Mouse (Mus musculus): ENCODE measurements around the gene Msmb. TPM values are rescaled to one million over a fixed set of nuclear protein-coding genes. Genes with fewer than 3 reads are reported as not detected.
"Not testable (repeated sequence)": the region's sequence is repeated elsewhere in the genome, so short reads cannot be mapped to it uniquely, and the experiment has no call there.

The Msmb gene
- total RNA-seq, 2 experiments from 2014 or later = not detected

DNA sequence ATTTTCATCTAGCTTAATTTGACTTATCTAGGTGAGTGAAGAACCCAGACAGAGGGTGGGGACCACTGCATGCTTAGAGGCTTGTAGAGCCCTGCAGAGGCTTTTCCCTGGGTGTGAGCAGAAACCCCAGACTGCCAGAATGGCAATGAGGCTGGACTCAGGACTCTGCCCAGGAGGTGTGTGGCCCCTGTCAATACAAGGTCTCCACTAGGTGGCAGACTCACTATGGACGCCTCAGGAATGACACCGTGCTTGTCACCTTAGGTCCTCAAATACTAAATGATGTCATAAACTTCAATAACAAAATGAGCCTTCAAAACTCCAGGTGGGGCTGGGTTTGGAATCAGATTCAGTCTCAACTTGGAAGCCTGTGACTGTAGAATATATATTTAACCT is 19.9 kb upstream of the Msmb start:
- intact Hi-C loops (cut with DNase I) = no loop called here
- DNase-seq (ENCODE audit: extremely low spot score in 1 of 2, low spot score in 2 of 2) = no peak
- Histone ChIP-seq H3K27ac (no peak overlapping the region), H3K4me3 (no peak overlapping the region)
- peak; percentile 49 for TF ChIP-seq CTCF (IDR thresholded peaks at IDR 0.05)

DNA sequence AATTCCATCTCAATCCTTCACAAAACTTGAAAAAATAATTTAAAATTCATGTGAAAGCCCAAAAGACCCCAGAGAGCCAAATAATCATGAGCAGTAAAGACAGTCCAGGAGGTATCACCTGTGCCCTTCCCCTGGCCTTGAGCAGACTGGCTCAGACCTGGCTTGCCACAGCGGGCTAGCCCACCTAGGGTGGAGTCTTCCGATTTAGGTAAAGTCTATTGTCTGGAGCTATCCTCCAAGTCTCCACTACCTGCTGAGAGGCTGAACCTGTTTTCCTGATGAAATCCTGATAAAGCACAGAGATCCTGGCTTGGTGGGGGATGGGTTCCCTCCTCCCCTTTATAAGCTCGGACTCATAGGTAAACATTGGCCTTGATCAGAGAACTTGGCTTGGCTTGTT is 17.6 kb upstream of the Msmb start:
- no peak overlapping the region for H3K4me3 ChIP-seq
- H3K27ac ChIP-seq = no peak overlapping the region
- intact Hi-C loops (cut with DNase I) = no loop called here
- no peak for DNase-seq (ENCODE audit: extremely low spot score in 1 of 2, low spot score in 2 of 2)
- no peak for TF ChIP-seq CTCF (IDR thresholded peaks at IDR 0.05)

DNA sequence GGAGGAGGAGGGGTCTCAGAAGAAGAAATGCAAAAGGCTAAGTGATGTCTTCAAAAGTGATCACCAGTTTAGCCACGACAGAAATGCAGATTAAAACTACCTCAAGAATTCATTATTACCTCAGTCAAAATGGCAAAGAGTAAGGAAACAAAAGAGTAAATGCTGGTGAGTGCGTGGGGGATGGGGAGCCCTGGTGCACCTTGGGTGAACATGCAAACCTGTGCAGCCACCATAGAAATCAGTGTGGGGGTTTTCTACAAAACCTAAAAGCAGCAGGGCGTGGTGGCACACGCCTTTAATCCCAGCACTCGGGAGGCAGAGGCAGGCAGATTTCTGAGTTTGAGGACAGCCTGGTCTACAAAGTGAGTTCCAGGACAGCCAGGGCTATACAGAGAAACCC is 16.6 kb upstream of the Msmb start:
- H3K4me3 ChIP-seq; intact Hi-C loops (cut with DNase I); H3K27ac ChIP-seq; DNase-seq (ENCODE audit: extremely low spot score in 1 of 2, low spot score in 2 of 2): not testable (repeated sequence)

DNA sequence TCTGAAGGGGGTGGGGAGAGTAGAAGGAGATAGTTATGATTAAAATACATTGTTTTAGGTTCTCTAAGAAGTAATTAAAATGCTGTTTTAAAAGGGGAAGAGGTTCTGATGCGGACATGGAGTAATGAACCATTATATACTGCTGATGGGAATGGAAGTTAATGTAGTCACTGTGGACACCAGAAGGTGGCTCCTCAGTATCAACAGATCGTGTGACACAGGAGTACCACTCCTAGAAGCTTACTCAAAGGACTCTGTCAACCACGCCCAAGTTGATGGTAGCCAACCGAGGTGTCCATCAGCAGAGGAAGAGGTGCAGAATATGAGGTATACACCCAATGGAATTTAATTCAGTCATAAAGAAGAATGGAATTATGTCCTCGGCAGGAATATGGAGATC is 13.4 kb upstream of the Msmb start:
- Histone ChIP-seq H3K4me3 (no peak overlapping the region), H3K27ac (no peak overlapping the region)
- DNase-seq (ENCODE audit: extremely low spot score in 1 of 2, low spot score in 2 of 2) = no peak
- intact Hi-C loops (cut with DNase I) = no loop called here
- no peak for TF ChIP-seq CTCF (IDR thresholded peaks at IDR 0.05)

DNA sequence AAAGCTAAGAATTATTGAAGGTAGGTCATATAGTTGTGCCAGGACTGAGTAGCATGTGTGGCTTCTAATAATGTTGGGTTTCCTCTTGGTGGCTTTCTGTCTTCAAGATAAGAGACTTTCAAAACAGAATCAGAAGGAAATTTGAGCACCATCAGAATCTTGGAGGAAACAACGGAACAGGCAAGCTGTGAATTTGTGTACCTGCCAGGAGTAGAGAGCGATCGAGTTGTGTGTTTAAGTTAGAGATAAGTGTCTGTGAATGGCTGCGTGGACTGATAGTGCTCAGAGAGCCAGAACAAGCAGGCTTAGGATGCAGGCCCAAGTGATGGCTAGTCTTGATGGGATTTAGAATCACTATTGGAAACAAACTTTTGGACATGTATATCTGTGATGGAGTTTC is 10.0 kb upstream of the Msmb start:
- TF ChIP-seq CTCF (IDR thresholded peaks at IDR 0.05) = no peak
- H3K27ac ChIP-seq = no peak overlapping the region
- H3K4me3 ChIP-seq = no peak overlapping the region
- DNase-seq (ENCODE audit: extremely low spot score in 1 of 2, low spot score in 2 of 2) = no peak
- intact Hi-C loops (cut with DNase I) = no loop called here

DNA sequence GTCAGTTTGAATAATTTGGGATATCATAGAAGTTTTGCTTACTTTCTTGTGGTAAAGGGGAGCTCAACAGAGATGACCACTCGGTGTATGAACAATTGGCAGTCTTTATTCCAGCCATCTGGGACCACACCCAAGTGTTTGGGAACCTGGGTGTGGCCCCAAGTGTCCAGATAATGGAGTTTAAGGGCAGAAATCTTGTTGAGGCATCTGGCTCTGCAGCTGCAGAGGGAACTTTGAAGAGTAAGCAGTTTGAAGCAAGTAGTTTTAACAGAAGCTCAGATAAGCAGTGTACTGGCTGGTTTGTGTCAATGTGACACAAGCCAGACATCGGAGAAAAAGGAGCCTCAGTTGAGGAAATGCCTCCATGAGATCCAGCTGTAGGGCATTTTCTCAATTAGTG is 7.5 kb upstream of the Msmb start:
- intact Hi-C loops (cut with DNase I) = no loop called here
- Histone ChIP-seq H3K4me3 (no peak overlapping the region), H3K27ac (no peak overlapping the region)
- TF ChIP-seq CTCF (IDR thresholded peaks at IDR 0.05) = no peak
- no peak for DNase-seq (ENCODE audit: extremely low spot score in 1 of 2, low spot score in 2 of 2)

DNA sequence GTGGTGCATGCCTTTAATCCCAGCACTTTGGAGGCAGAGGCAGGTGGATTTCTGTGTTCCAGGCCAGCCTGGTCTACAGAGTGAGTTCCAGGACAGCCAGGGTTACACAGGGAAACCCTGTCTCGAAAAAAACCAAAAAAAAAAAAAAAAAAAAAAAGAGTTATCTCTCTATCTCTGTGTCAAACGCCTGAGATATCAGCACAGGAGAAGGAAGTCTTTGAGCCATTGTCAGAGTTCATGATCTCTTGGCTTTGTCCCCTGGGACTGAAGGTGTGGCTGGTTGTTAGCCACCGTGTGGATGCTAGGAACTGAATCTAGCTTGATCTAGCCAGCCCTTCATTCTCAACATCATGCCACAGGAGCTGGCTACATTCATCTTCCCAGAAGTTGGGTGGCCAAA is 5.4 kb upstream of the Msmb start:
- intact Hi-C loops (cut with DNase I) = not testable (repeated sequence)

DNA sequence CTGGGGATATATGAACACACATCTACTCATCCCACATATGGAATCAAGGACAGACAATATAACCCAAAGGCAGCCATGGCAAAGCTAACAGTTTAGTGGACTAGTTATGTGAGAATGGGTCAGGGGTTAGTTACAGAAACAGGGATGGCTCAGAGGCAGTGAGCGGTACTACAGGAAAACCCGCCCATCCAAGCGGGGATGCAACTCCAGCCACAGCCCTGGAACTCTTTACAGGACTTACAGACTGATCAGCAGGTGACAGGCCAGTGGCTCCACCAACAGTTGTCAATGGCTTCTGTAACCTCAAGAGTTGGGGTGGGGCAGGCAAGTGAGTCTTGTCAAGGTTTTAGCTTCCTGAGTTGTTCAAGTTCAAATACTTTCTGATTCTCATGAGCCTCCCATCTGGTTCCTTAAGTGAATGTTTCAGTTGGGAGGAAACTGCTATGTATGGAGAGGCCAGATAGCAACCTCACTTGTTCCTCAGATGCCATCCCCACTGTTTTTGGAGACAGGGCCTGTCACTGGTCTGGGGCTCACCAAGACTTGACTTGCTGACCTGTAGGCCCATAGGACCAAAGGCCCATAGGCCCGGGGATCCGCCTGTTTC is 1.4 kb upstream of the Msmb start:
- Histone ChIP-seq H3K4me3 (no peak overlapping the region), H3K27ac (no peak overlapping the region)
- TF ChIP-seq CTCF (IDR thresholded peaks at IDR 0.05) = no peak
- DNase-seq (ENCODE audit: extremely low spot score in 1 of 2, low spot score in 2 of 2) = no peak
- intact Hi-C loops (cut with DNase I) = no loop called here

More for the DNA sequence above, 5.4 kb upstream of the Msmb start:
- H3K4me3 ChIP-seq; H3K27ac ChIP-seq; DNase-seq (ENCODE audit: extremely low spot score in 1 of 2, low spot score in 2 of 2): not testable (repeated sequence)

DNA sequence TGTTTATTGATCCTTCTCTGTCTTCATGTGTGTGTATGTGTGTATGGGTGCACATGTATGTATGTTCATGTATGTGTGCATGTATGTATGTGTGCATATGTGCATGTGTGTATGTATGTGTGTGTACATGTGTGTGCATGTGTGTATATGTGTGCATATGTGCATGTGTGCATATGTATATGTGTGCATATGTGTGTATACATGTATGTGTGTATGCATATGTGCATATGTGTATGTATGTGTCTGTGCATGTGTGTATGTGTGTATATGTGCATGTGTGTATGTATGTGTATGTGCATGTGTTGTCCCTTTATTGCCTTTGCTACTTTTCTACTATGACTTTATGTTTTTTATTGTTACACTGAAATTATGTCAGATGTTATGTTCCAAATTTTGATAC is 2.9 kb downstream of the Msmb start:
- intact Hi-C loops (cut with DNase I) = no loop called here
- no peak for TF ChIP-seq CTCF (IDR thresholded peaks at IDR 0.05)
- Histone ChIP-seq H3K27ac (no peak overlapping the region), H3K4me3 (no peak overlapping the region)
- DNase-seq (ENCODE audit: extremely low spot score in 1 of 2, low spot score in 2 of 2) = no peak

DNA sequence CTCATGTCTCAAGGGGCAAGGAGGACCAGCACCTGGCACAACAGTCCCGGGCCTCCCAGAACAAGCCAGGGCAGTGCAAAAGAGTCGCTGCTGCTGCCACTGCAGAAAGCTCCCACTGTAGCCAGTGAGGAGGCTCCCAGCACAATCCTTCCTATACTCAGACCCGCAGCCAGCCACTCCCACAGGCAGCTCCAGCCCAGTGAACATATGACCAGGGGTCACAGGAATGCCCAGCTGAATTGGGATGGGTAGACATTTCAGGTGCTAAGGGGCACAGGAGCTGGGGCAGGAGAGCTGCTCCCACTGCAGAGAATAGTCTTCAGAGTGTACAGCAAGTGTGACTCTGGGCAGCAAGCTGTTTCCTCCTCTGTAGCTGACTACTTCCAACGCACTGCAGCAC is 3.6 kb downstream of the Msmb start:
- no peak for TF ChIP-seq CTCF (IDR thresholded peaks at IDR 0.05)
- intact Hi-C loops (cut with DNase I) = no loop called here
- Histone ChIP-seq H3K27ac (no peak overlapping the region), H3K4me3 (no peak overlapping the region)
- no peak for DNase-seq (ENCODE audit: extremely low spot score in 1 of 2, low spot score in 2 of 2)

DNA sequence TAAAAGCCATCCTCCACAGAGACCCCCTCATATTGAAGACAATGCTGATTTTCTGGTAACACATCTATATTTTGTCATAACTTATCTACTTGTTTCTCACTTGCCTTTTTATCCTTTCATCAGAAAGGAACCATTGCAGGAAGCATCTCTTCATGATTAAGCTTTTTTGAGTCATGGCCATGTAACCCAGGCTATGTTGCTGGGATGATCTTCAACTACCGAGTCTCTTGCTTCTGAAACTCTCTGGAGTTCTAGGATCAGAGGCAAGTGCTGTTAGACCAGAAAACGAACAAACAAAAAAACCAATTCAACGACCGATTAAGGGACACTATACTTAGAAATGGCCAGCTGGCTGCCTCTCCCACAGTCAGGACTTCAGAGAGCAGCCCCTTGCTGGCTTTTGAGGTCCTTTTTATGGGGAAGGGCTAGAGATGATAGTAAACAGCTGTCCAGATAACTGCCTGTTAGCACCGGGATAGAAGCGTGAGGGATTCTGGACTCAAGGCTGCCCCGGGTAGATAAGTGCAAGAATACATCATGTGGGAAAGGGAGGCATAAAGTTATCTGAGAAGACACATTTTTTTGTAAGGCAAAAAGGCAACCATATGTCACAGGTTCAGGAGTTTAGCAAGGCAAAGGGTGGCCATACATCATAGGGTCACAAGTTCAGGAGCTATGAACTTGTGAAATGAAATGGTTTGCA is 4.1 kb downstream of the Msmb start:
- TF ChIP-seq CTCF (IDR thresholded peaks at IDR 0.05) = no peak
- no peak overlapping the region for H3K4me3 ChIP-seq
- H3K27ac ChIP-seq = no peak overlapping the region
- intact Hi-C loops (cut with DNase I) = no loop called here
- no peak for DNase-seq (ENCODE audit: extremely low spot score in 1 of 2, low spot score in 2 of 2)

DNA sequence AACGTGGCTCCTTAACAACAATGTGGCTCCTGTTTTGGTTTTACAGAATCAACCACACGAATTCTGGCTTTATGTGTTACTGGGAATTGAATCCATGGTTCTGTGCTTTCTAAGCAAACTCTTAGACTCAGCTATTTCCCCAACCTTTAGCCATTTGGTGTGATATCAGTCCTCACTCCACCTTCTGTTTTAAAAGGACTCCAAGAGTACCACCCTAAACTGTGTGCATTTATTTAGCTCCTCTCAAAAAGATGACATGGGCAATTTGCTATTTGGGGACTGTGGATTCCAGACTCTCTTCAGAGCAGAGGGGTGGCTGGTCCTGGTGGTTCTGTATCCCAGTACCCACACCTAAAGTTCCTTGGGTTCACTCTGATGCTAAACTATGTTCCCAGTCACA is 4.8 kb downstream of the Msmb start:
- H3K27ac ChIP-seq = no peak overlapping the region
- H3K4me3 ChIP-seq = no peak overlapping the region
- intact Hi-C loops (cut with DNase I) = no loop called here
- no peak for DNase-seq (ENCODE audit: extremely low spot score in 1 of 2, low spot score in 2 of 2)
- no peak for TF ChIP-seq CTCF (IDR thresholded peaks at IDR 0.05)

DNA sequence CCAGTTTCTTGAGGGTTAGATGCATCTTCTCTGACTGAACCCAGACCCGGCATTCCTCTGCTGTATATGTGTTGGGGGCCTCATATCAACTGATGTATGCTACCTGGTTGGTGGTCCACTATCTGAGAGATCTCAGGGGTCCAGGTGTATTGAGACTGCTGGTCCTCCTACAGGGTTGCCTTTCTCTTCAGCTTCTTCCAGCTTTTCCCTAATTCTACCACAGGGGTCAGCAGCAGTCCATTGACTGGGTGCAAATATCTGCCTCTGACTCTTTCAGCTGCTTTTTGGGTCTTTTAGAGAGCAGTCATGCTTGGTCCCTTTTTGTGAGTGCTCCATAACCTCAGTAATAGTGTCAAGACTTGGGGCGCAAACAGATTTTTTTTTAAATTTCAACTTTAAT is 9.0 kb downstream of the Msmb start:
- TF ChIP-seq CTCF (IDR thresholded peaks at IDR 0.05) = no peak
- intact Hi-C loops (cut with DNase I) = no loop called here
- no peak for DNase-seq (ENCODE audit: extremely low spot score in 1 of 2, low spot score in 2 of 2)
- Histone ChIP-seq H3K4me3 (no peak overlapping the region), H3K27ac (no peak overlapping the region)
